Mouse (Mus musculus) heart, embryonic 15.5 days (tissue): Measurements from ENCODE around the gene Rnf115. TPM values are rescaled to one million over a fixed set of nuclear protein-coding genes. Genes with fewer than 3 reads are reported as not detected.
"Not testable (repeated sequence)": the region's sequence is repeated elsewhere in the genome, so short reads cannot be mapped to it uniquely, and the experiment has no call there.

Experiments used
- ATAC-seq: fragments of 200-750 bp; cut with Nextera tagmentation; replicated peaks from 2 replicates; pipeline ENCODE4 v1.8.0; 2017; ENCODE audit warnings: low read depth, moderate TSS enrichment; ENCODE audit not compliant: insufficient number of reproducible peaks, insufficient read depth, low FRiP score
- H3K27ac ChIP-seq: fragments of 300-500 bp; sonication (generic); 2 replicates; pipeline ENCODE4 v1.5.1; 2015; ENCODE audit warnings: mild to moderate bottlenecking, inconsistent platforms
- H3K27me3 ChIP-seq: fragments of 300-500 bp; sonication (generic); 2 replicates; pipeline ENCODE4 v1.6.1; 2015; ENCODE audit warnings: inconsistent platforms
- H3K36me3 ChIP-seq: fragments of 300-500 bp; sonication (generic); 2 replicates; pipeline ENCODE4 v1.6.1; 2015; ENCODE audit warnings: mild to moderate bottlenecking, inconsistent platforms
- H3K4me1 ChIP-seq: fragments of 300-500 bp; sonication (generic); replicated peaks from 2 replicates; pipeline ENCODE4 v1.6.1; 2015; ENCODE audit warnings: inconsistent platforms
- H3K4me2 ChIP-seq: fragments of 300-500 bp; sonication (generic); 2 replicates; pipeline ENCODE4 v1.6.1; 2015; ENCODE audit warnings: inconsistent platforms, mild to moderate bottlenecking, moderate library complexity
- H3K4me3 ChIP-seq: fragments of 300-500 bp; sonication (generic); 2 replicates; pipeline ENCODE4 v1.5.1; 2015; ENCODE audit warnings: mild to moderate bottlenecking, inconsistent platforms
- H3K9ac ChIP-seq: fragments of 300-500 bp; sonication (generic); 2 replicates; pipeline ENCODE4 v1.6.1; 2015; ENCODE audit warnings: mild to moderate bottlenecking, inconsistent platforms
- H3K9me3 ChIP-seq: fragments of 300-500 bp; sonication (generic); replicated peaks from 2 replicates; pipeline ENCODE4 v1.6.1; 2016; ENCODE audit warnings: inconsistent platforms
- WGBS: fragments of 180-500 bp; shearing (Covaris S2); methylation state at CpG from one replicate; pipeline ENCODE4 v1.1.7; 2015; ENCODE audit warnings: mixed read lengths; 5-methylcytosine and 5-hydroxymethylcytosine counted together
- polyA plus RNA-seq: library from polyadenylated mRNA; unstranded; fragments of >200 nt; fragmentation: Nextera tagmentation; extraction: Ambion mirVana; gene quantifications from 2 replicates; pipeline ENCODE4 v1.2.1, GENCODE M21; 2015

Rnf115 gene
- 33.4 and 40.5 TPM in 2 replicates for polyA plus RNA-seq

DNA sequence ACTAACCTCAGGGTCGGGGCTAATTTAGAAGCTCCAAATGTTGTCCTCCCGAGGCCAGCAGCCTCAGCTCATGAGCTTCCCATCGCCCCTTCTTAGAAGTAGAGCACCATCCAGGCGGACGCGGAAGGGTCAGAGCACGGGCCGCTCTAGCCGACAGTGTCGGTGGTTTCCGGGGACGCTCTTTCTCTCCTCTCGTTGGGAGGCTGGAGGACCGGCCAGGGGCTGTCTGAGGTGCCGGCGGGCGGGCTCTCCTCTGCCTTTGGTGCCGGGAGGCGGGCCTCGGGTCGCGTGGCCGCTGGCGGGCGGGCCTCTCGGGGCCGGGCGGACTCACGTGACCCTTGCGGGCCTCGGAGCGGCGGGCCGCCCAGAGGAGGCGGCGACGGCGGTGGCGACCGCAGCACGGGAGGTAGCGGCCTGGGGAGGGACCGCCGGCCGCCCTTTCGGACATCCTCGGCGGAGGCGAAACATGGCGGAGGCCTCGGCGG is at the start of gene Rnf115, which contains the start of gene Polr3c:
Gene Rnf115 (plus strand): TSS at position 322 of the 485 bp plus-strand sequence.
Gene Polr3c (minus strand): TSS at position 286 of the 485 bp plus-strand sequence.
- ATAC-seq, result peak; percentile 96
- whole genome bisulfite sequencing, result 0% methylated on average over 45 of the region's 52 CpGs
- H3K36me3 ChIP-seq, result peaks cover 13% of the 10 kb centered on the region

GRCm38 (mm10) chr3:96678456-96678855 is 49.0 kb upstream of the Rnf115 start:
- H3K4me2 ChIP-seq, result no peak overlapping the region
- peaks cover 34% of the 10 kb centered on the region for H3K27me3 ChIP-seq
- 64% methylated on average over 7 of the region's 7 CpGs for WGBS
- no peak for ATAC-seq
- no peak overlapping the region for H3K4me3 ChIP-seq
- no peak overlapping the region for H3K9ac ChIP-seq
- H3K9me3 ChIP-seq, result no peaks in the 10 kb centered on the region
- H3K4me1 ChIP-seq, result no peaks in the 10 kb centered on the region
- no peak overlapping the region for H3K27ac ChIP-seq
- H3K36me3 ChIP-seq, result no peaks in the 10 kb centered on the region

More for the DNA sequence above, at the start of gene Rnf115, which contains the start of gene Polr3c:
- no peaks in the 10 kb centered on the region for H3K27me3 ChIP-seq
- peak within 1 kb of the TSS; percentile 83 for H3K27ac ChIP-seq
- H3K9me3 ChIP-seq, result no peaks in the 10 kb centered on the region
- peaks cover 32% of the 10 kb centered on the region for H3K4me1 ChIP-seq
- H3K9ac ChIP-seq, result peak within 1 kb of the TSS; percentile 75
- H3K4me2 ChIP-seq, result peak within 1 kb of the TSS; percentile 75
- H3K4me3 ChIP-seq, result peak within 1 kb of the TSS; percentile 77

DNA sequence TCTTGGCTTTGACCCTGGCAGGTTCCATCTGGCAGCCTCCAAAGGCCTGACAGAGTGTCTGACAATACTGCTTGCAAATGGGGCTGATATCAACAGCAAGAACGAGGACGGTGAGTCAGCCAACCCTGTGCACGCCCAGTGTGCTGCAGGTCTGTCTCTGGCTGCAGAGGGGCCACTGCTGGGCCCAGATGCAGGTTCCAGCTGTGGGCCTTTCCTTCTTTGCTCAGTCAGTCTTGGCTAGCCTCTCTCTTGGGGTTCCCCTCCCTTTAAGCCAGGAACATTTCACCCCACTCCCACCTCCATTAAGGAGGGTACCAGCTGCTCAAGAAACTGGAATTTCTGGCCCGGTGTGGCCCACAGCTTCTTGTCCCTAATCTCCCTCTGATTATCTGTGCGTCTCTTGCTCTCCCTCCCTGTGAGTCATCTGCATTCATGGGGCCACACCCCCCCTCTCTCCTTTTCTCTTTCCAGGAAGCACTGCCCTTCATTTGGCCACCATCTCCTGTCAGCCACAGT is 48.2 kb upstream of the Rnf115 start:
- no peak overlapping the region for H3K27ac ChIP-seq
- H3K4me3 ChIP-seq, result no peak overlapping the region
- WGBS, result 22% methylated on average over 5 of the region's 5 CpGs

DNA sequence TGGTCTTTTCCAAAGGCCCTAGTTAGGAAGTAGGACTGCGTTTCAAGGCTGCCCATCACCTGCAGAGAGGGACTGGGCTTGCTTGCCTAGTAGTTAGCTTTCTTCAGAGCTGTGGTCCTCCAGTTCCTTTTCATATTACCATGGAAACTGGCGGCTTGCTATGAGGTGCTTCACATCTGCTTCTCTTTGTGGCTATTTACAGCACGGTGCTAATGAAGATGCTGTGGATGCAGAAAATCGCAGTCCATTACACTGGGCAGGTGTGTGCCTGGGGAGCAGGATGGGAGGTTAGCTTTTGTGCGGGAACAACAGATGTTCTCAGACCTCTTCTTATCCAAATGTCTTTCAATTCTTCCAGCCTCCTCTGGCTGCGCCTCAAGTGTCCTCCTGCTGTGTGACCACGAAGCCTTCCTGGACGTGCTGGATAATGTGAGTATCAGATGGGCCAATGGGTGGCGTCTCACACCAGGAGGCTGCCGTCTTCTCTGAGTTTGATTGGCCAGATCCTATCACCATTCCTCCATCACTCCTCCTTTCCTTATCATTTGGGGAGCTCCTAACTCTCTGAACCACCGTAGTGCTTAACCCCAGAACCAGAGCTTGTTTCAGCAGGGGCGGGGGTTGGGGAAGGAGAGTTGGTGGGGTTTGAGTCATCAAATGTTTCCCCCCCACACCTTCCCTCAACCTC is 47.1 kb upstream of the Rnf115 start:
- Histone ChIP-seq H3K9ac (no peak overlapping the region), H3K9me3 (no peaks in the 10 kb centered on the region), H3K36me3 (no peaks in the 10 kb centered on the region), H3K27me3 (peaks cover 47% of the 10 kb centered on the region), H3K4me2 (no peak overlapping the region), H3K4me3 (no peak overlapping the region), H3K4me1 (peaks cover 8% of the 10 kb centered on the region), H3K27ac (no peak overlapping the region)
- 24% methylated on average over 12 of the region's 12 CpGs for WGBS
- ATAC-seq, result no peak

More for the DNA sequence above, 48.2 kb upstream of the Rnf115 start:
- no peak overlapping the region for H3K9ac ChIP-seq
- H3K4me2 ChIP-seq, result no peak overlapping the region
- ATAC-seq, result no peak
- H3K27me3 ChIP-seq, result peaks cover 41% of the 10 kb centered on the region
- H3K36me3 ChIP-seq, result no peaks in the 10 kb centered on the region
- H3K4me1 ChIP-seq, result no peaks in the 10 kb centered on the region
- H3K9me3 ChIP-seq, result no peaks in the 10 kb centered on the region

- Histone ChIP-seq H3K27me3 (peaks cover 51% of the 10 kb centered on the region), H3K4me3 (no peak overlapping the region), H3K36me3 (no peaks in the 10 kb centered on the region), H3K4me1 (peaks cover 8% of the 10 kb centered on the region), H3K4me2 (no peak overlapping the region), H3K27ac (no peak overlapping the region), H3K9ac (no peak overlapping the region), H3K9me3 (no peaks in the 10 kb centered on the region)
- no peak for ATAC-seq
- 82% methylated on average over 3 of the region's 3 CpGs for WGBS
Observed at GRCm38 (mm10) chr3:96683496-96683895, 44.0 kb upstream of the Rnf115 start.

GRCm38 (mm10) chr3:96684151-96684821 is 43.2 kb upstream of the Rnf115 start:
- Histone ChIP-seq H3K27ac (no peak overlapping the region), H3K9ac (0 out of 2 replicates have a peak overlapping the region, but pooled peaks have one; percentile 20), H3K4me3 (peak overlapping the region; percentile 38), H3K4me2 (peak overlapping the region; percentile 60), H3K4me1 (peaks cover 8% of the 10 kb centered on the region), H3K27me3 (peaks cover 46% of the 10 kb centered on the region), H3K36me3 (no peaks in the 10 kb centered on the region), H3K9me3 (no peaks in the 10 kb centered on the region)
- no peak for ATAC-seq
- whole genome bisulfite sequencing, result 39% methylated on average over 17 of the region's 17 CpGs

- 15% methylated on average over 28 of the region's 28 CpGs for WGBS
- no peak for ATAC-seq
- Histone ChIP-seq H3K4me1 (peaks cover 8% of the 10 kb centered on the region), H3K36me3 (no peaks in the 10 kb centered on the region), H3K27me3 (peaks cover 42% of the 10 kb centered on the region), H3K9ac (0 out of 2 replicates have a peak overlapping the region, but pooled peaks have one; percentile 20), H3K9me3 (no peaks in the 10 kb centered on the region), H3K4me3 (peak overlapping the region; percentile 38), H3K4me2 (peak overlapping the region; percentile 60), H3K27ac (no peak overlapping the region)
Observed at GRCm38 (mm10) chr3:96684822-96685156, 42.7 kb upstream of the Rnf115 start.

DNA sequence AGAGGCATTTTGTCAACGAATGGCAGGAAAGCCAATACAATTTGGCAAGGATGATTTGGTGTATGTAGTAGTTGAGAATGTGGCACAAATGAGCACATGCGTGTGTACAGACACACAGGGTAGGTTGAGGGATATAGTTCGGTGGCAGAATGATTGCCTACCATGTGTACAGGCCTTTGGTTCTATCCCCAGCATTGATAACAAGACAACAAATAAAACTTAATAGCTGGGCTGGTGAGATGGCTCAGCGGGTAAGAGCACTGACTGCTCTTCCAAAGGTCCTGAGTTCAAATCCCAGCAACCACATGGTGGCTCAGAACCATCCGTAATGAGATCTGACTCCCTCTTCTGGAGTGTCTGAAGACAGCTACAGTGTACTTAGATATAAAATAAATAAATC is 41.4 kb upstream of the Rnf115 start:
- H3K4me2 ChIP-seq, H3K36me3 ChIP-seq, H3K4me3 ChIP-seq, ATAC-seq, H3K9ac ChIP-seq, H3K4me1 ChIP-seq, H3K27ac ChIP-seq, H3K9me3 ChIP-seq: not testable (repeated sequence)
- H3K27me3 ChIP-seq, result peaks cover 30% of the 10 kb centered on the region
- 92% methylated on average over 5 of the region's 5 CpGs for WGBS

DNA sequence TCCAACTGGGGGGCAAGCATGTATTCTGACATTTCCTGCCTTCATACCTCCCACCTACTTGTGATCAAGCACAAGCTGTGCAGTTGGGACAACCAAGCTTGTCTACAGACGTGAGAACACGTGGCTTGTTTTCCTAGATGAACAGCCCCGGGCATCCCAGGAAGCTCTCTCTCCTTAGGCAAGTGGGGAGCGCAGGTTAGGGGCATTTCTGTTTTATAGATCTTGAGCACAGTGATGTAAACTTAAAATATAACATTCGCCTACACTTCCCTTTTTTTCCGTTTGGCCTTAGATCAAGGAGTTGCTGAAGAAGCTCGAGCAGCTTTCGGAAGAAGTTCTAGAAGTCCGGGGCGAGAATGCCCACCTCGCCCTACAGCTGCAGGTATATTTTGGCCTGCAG is 38.6 kb upstream of the Rnf115 start:
- no peaks in the 10 kb centered on the region for H3K36me3 ChIP-seq
- no peak overlapping the region for H3K9ac ChIP-seq
- H3K27me3 ChIP-seq, result peaks cover 15% of the 10 kb centered on the region
- ATAC-seq, result no peak
- no peak overlapping the region for H3K4me2 ChIP-seq
- no peaks in the 10 kb centered on the region for H3K9me3 ChIP-seq
- no peak overlapping the region for H3K27ac ChIP-seq
- 77% methylated on average over 11 of the region's 11 CpGs for WGBS
- no peak overlapping the region for H3K4me3 ChIP-seq
- peaks cover 11% of the 10 kb centered on the region for H3K4me1 ChIP-seq

- Histone ChIP-seq H3K9ac (no peak overlapping the region), H3K9me3 (no peaks in the 10 kb centered on the region), H3K4me3 (no peak overlapping the region), H3K4me1 (peaks cover 9% of the 10 kb centered on the region), H3K4me2 (no peak overlapping the region), H3K36me3 (no peaks in the 10 kb centered on the region), H3K27me3 (peaks cover 6% of the 10 kb centered on the region), H3K27ac (no peak overlapping the region)
- WGBS, result 43% methylated on average over 3 of the region's 3 CpGs
- ATAC-seq, result no peak
Observed at GRCm38 (mm10) chr3:96690298-96690697, 37.2 kb upstream of the Rnf115 start.

GRCm38 (mm10) chr3:96692506-96692905 is 35.0 kb upstream of the Rnf115 start:
- WGBS, result 13% methylated on average over 3 of the region's 3 CpGs
- Histone ChIP-seq H3K27ac (no peak overlapping the region), H3K27me3 (no peaks in the 10 kb centered on the region), H3K9me3 (no peaks in the 10 kb centered on the region), H3K9ac (no peak overlapping the region), H3K4me2 (no peak overlapping the region), H3K4me1 (peaks cover 19% of the 10 kb centered on the region), H3K36me3 (no peaks in the 10 kb centered on the region), H3K4me3 (no peak overlapping the region)
- ATAC-seq, result no peak
